Mouse (Mus musculus) activated CD4-positive, CD25-positive, alpha-beta regulatory T cell, adult 4 months (primary cell): ENCODE data around the gene Ints4. TPM values are rescaled to one million over a fixed set of nuclear protein-coding genes. Genes with fewer than 3 reads are reported as not detected.
"Not testable (repeated sequence)": the region's sequence is repeated elsewhere in the genome, so short reads cannot be mapped to it uniquely, and the experiment has no call there.

Experiments used
- ATAC-seq: one replicate; pipeline ENCODE4 v1.8.0; 2017
- polyA plus RNA-seq, 2 experiments: library from polyadenylated mRNA; unstranded; fragments of 100-300 nt; shearing (Covaris generic); gene quantifications; one replicate each; pipeline ENCODE4 v1.2.1; 2017

Ints4 gene
- polyA plus RNA-seq = 10 to 100 TPM; 37.5 to 45.5 TPM

GRCm38 (mm10) chr7:97480821-97481339 is at the start of gene Ints4:
Gene Ints4, plus strand, starts transcription at chr7:97480956.
- ATAC-seq = peak; percentile 99

- not testable (repeated sequence) for ATAC-seq
Observed at GRCm38 (mm10) chr7:97433517-97433916, 47.2 kb upstream of the Ints4 start.

GRCm38 (mm10) chr7:97434517-97434916 is 46.2 kb upstream of the Ints4 start:
- no peak for ATAC-seq

GRCm38 (mm10) chr7:97438986-97439385 is 41.8 kb upstream of the Ints4 start:
- no peak for ATAC-seq

GRCm38 (mm10) chr7:97446171-97446925 is 34.4 kb upstream of the Ints4 start:
- no peak for ATAC-seq

GRCm38 (mm10) chr7:97447050-97447531 is 33.7 kb upstream of the Ints4 start:
- ATAC-seq = no peak

GRCm38 (mm10) chr7:97451023-97451422 is 29.7 kb upstream of the Ints4 start, which contains the start of gene Kctd14:
Gene Kctd14, plus strand, starts transcription at chr7:97451323.
- ATAC-seq = not testable (repeated sequence)

GRCm38 (mm10) chr7:97452196-97452595 is 28.6 kb upstream of the Ints4 start:
- ATAC-seq = no peak

- ATAC-seq = no peak
Observed at GRCm38 (mm10) chr7:97453141-97453921, 27.4 kb upstream of the Ints4 start.

- ATAC-seq = no peak
Observed at GRCm38 (mm10) chr7:97454795-97455194, 26.0 kb upstream of the Ints4 start.

- no peak for ATAC-seq
Observed at GRCm38 (mm10) chr7:97455577-97455976, 25.2 kb upstream of the Ints4 start.

- no peak for ATAC-seq
Observed at GRCm38 (mm10) chr7:97473001-97473400, 7.8 kb upstream of the Ints4 start.

- ATAC-seq = no peak
Observed at GRCm38 (mm10) chr7:97479349-97479748, 1.4 kb upstream of the Ints4 start.

- no peak for ATAC-seq
Observed at GRCm38 (mm10) chr7:97480290-97480689, 466 bp upstream of the Ints4 start.

- ATAC-seq = no peak
Observed at GRCm38 (mm10) chr7:97483378-97483777, 2.6 kb downstream of the Ints4 start.

- ATAC-seq = peak; percentile 38
Observed at GRCm38 (mm10) chr7:97491157-97491556, 10.4 kb downstream of the Ints4 start.

GRCm38 (mm10) chr7:97492420-97492819 is 11.7 kb downstream of the Ints4 start:
- ATAC-seq = peak; percentile 58

GRCm38 (mm10) chr7:97495052-97495451 is 14.3 kb downstream of the Ints4 start:
- no peak for ATAC-seq

- ATAC-seq = no peak
Observed at GRCm38 (mm10) chr7:97500555-97501209, 19.9 kb downstream of the Ints4 start.

GRCm38 (mm10) chr7:97514786-97515185 is 34.0 kb downstream of the Ints4 start:
- no peak for ATAC-seq

- no peak for ATAC-seq
Observed at GRCm38 (mm10) chr7:97519935-97520334, 39.2 kb downstream of the Ints4 start.

- no peak for ATAC-seq
Observed at GRCm38 (mm10) chr7:97535531-97535930, 54.8 kb downstream of the Ints4 start.

GRCm38 (mm10) chr7:97536571-97536970 is 55.8 kb downstream of the Ints4 start:
- ATAC-seq = no peak
